Mouse (Mus musculus) lung, postnatal 0 days (tissue): ENCODE measurements at regions not wholly inside any gene's neighbourhood (a gene's known extent, or its start where the extent isn't known, plus 50 kb on each side); places are given as distances from the start of the nearest gene placed in this dataset.

Experiments used
- CTCF ChIP-seq: IDR thresholded peaks from 2 replicates; pipeline ENCODE4 v1.5.1; 2016; ENCODE audit warnings: antibody characterized with exemption, mild to moderate bottlenecking
- EP300 ChIP-seq: IDR thresholded peaks from 2 replicates; pipeline ENCODE4 v1.6.1; 2016; ENCODE audit warnings: antibody characterized with exemption, mild to moderate bottlenecking, control low read depth

DNA sequence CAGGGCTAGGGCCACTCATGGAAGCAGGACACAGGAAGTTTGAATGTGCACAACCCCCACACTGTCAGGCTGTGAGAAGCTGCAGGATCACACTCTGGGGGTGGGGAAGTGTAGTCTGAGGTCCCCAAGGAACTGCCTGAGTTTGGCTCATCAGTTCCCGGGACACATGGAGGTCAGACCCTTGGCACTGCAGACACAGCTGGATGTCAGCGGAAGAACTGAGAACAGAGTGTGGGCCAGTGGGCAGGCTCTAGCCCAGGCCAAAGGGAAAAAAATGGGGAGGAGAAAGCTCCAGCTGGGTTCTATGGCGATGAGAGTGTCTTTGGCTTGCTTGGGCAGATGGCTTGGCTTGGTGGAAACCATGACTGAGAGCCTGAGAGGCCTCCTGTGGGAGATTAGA lies 168.9 kb downstream of the Pcdh10 start:
- no peak for TF ChIP-seq CTCF
- no peak for TF ChIP-seq EP300
